Mouse (Mus musculus) B cell, adult 62 days (primary cell): ENCODE measurements around the gene Barhl1. TPM values are rescaled to one million over a fixed set of nuclear protein-coding genes. Genes with fewer than 3 reads are reported as not detected.

Source experiments
- total RNA-seq: library from RNA; stranded (reverse); gene quantifications from 4 replicates; pipeline ENCODE4 v1.2.4, GENCODE M21; 2023

Gene Barhl1
- total RNA-seq: not detected in 4 replicates

DNA sequence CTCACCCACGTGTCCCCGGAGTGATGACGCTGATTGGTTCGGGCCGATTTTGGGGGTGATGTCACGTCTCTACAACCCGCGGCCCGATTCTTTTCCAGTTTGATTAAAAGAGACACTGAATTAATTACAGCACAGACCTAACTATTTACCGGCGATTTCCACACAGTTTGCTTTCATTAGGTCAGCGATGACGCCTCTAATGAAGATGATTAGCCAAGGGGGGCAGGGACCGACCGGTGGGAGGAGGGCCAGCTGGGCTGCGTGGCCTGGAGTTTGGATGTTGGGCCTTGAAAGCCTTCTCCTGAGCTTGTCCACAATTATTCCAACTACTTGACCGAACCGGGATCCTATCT, at the start of gene Barhl1:
Gene Barhl1, minus strand, starts transcription at position 156 of the 353 bp plus-strand sequence.

Other genes starting within 250 kb of the Barhl1 start
- gene Spaca9, start 216.9 kb downstream of the Barhl1 start, total RNA-seq: 1.3 to 3.1 TPM (median 2.2 TPM) in 4 replicates
- gene Ak8, start 216.5 kb downstream of the Barhl1 start, total RNA-seq: 0.49 to 2.4 TPM in 2 of 4 replicates, not detected in the others
- 11.8 to 17.0 TPM (median 13.7 TPM) in 4 replicates for gene Gtf3c4, start 76.3 kb downstream of the Barhl1 start, total RNA-seq
- gene Ddx31, start 76.3 kb downstream of the Barhl1 start, total RNA-seq: 15.2 to 18.0 TPM (median 16.8 TPM) in 4 replicates
- gene Cfap77, start 138.4 kb upstream of the Barhl1 start, total RNA-seq: 0.32 TPM in 1 of 4 replicates, not detected in the others
- 26.7 to 32.3 TPM (median 29.1 TPM) in 4 replicates for gene Ttf1, start 143.6 kb upstream of the Barhl1 start, total RNA-seq
- gene Setx, start 207.5 kb upstream of the Barhl1 start, total RNA-seq: 73.0 to 74.7 TPM (median 73.6 TPM) in 4 replicates